Mouse (Mus musculus) midbrain, embryonic 16.5 days (tissue): ENCODE results near the gene Apba3. TPM values are rescaled to one million over a fixed set of nuclear protein-coding genes. Genes with fewer than 3 reads are reported as not detected.
A peak's percentile ranks its signal among the peaks of the same experiment; 100 is the strongest.

Experiments used
- ATAC-seq: fragments of 200-750 bp; cut with Nextera tagmentation; 2 replicates; pipeline ENCODE4 v1.8.0; 2017; ENCODE audit warnings: moderate TSS enrichment
- H3K27ac ChIP-seq: fragments of 300-500 bp; sonication (generic); 2 replicates; pipeline ENCODE4 v1.5.1; 2014; ENCODE audit warnings: mild to moderate bottlenecking, low read length, mixed read lengths
- H3K27me3 ChIP-seq: fragments of 300-500 bp; sonication (generic); 2 replicates; pipeline ENCODE4 v1.6.1; 2014; ENCODE audit warnings: low read depth, low read length, mixed read lengths; ENCODE audit not compliant: control insufficient read depth, insufficient read depth
- H3K36me3 ChIP-seq: fragments of 300-500 bp; sonication (generic); 2 replicates; pipeline ENCODE4 v1.6.1; 2014; ENCODE audit warnings: mild to moderate bottlenecking, low read length, moderate library complexity, mixed read lengths; ENCODE audit not compliant: control insufficient read depth, insufficient read depth
- H3K4me1 ChIP-seq: fragments of 300-500 bp; sonication (generic); 2 replicates; pipeline ENCODE4 v1.6.1; 2014; ENCODE audit warnings: mild to moderate bottlenecking, low read length, mixed read lengths; ENCODE audit not compliant: control insufficient read depth, insufficient read depth
- H3K4me2 ChIP-seq: fragments of 300-500 bp; sonication (generic); 2 replicates; pipeline ENCODE4 v1.6.1; 2014; ENCODE audit warnings: mild to moderate bottlenecking, low read length, mixed read lengths
- H3K4me3 ChIP-seq: fragments of 300-500 bp; sonication (generic); 2 replicates; pipeline ENCODE4 v1.5.1; 2014; ENCODE audit warnings: low read depth, mild to moderate bottlenecking, low read length, moderate library complexity, mixed read lengths
- H3K9ac ChIP-seq: fragments of 300-500 bp; sonication (generic); 2 replicates; pipeline ENCODE4 v1.6.1; 2014; ENCODE audit warnings: low read depth, low read length, mixed read lengths
- H3K9me3 ChIP-seq: fragments of 300-500 bp; sonication (generic); replicated peaks from 2 replicates; pipeline ENCODE4 v1.6.1; 2014; ENCODE audit warnings: mild to moderate bottlenecking, low read length, mixed read lengths; ENCODE audit not compliant: control insufficient read depth, poor library complexity, severe bottlenecking
- WGBS: fragments of 180-500 bp; shearing (Covaris S2); extraction: QIAGEN DNeasy Blood & Tissue Kit; methylation state at CpG from one replicate; pipeline ENCODE4 v1.1.7; 2014; 5-methylcytosine and 5-hydroxymethylcytosine counted together
- polyA plus RNA-seq: library from polyadenylated mRNA; unstranded; fragments of >200 nt; fragmentation: Nextera tagmentation; extraction: Ambion mirVana; gene quantifications from 2 replicates; pipeline ENCODE4 v1.2.1, GENCODE M21; 2015

The Apba3 gene
- polyA plus RNA-seq, 1 experiment from 2014 or later = 33.8 TPM

GRCm38 (mm10) chr10:81292554-81293333 is 26.0 kb downstream of the Apba3 start, which contains the start of gene Pip5k1c:
Gene Pip5k1c (plus strand): TSS chr10:81292963.
- Histone ChIP-seq H3K27me3 (peaks cover 18% of the 10 kb centered on the region), H3K36me3 (no peaks in the 10 kb centered on the region), H3K4me3 (peak within 1 kb of the TSS; percentile 89), H3K9ac (peak within 1 kb of the TSS; percentile 93), H3K4me2 (peak within 1 kb of the TSS; percentile 66), H3K27ac (peak within 1 kb of the TSS; percentile 89), H3K9me3 (no peaks in the 10 kb centered on the region), H3K4me1 (peaks cover 19% of the 10 kb centered on the region)
- ATAC-seq = peak; percentile 94
- WGBS = under 1% methylated on average over 53 of the region's 80 CpGs

- peaks cover 14% of the 10 kb centered on the region for H3K27me3 ChIP-seq
- H3K4me3 ChIP-seq = peak overlapping the region; percentile 89
- no peaks in the 10 kb centered on the region for H3K36me3 ChIP-seq
- peaks cover 19% of the 10 kb centered on the region for H3K4me1 ChIP-seq
- ATAC-seq = no peak
- WGBS = 4% methylated on average over 25 of the region's 25 CpGs
- H3K4me2 ChIP-seq = peak overlapping the region; percentile 66
- no peaks in the 10 kb centered on the region for H3K9me3 ChIP-seq
- H3K9ac ChIP-seq = peak overlapping the region; percentile 93
- peak overlapping the region; percentile 89 for H3K27ac ChIP-seq
Observed at GRCm38 (mm10) chr10:81293334-81294030, 26.7 kb downstream of the Apba3 start.

- H3K36me3 ChIP-seq = no peaks in the 10 kb centered on the region
- H3K4me3 ChIP-seq = peak overlapping the region; percentile 89
- H3K27me3 ChIP-seq = peaks cover 14% of the 10 kb centered on the region
- H3K4me2 ChIP-seq = peak overlapping the region; percentile 66
- no peak overlapping the region for H3K27ac ChIP-seq
- no peaks in the 10 kb centered on the region for H3K9me3 ChIP-seq
- WGBS = 67% methylated on average over 8 of the region's 8 CpGs
- H3K9ac ChIP-seq = peak overlapping the region; percentile 93
- ATAC-seq = no peak
- H3K4me1 ChIP-seq = peaks cover 19% of the 10 kb centered on the region
Observed at GRCm38 (mm10) chr10:81294442-81294841, 27.7 kb downstream of the Apba3 start.

GRCm38 (mm10) chr10:81295185-81295584 is 28.4 kb downstream of the Apba3 start:
- no peak for ATAC-seq
- Histone ChIP-seq H3K4me3 (no peak overlapping the region), H3K36me3 (no peaks in the 10 kb centered on the region), H3K4me1 (peaks cover 19% of the 10 kb centered on the region), H3K9me3 (no peaks in the 10 kb centered on the region), H3K4me2 (no peak overlapping the region; the same call in 1 of the 2 replicates), H3K27me3 (peaks cover 11% of the 10 kb centered on the region), H3K27ac (no peak overlapping the region), H3K9ac (no peak overlapping the region)
- WGBS = 97% methylated on average over 6 of the region's 6 CpGs

GRCm38 (mm10) chr10:81297246-81297645 is 30.5 kb downstream of the Apba3 start:
- WGBS = 86% methylated on average over 6 of the region's 6 CpGs

GRCm38 (mm10) chr10:81297845-81298244 is 31.1 kb downstream of the Apba3 start:
- Histone ChIP-seq H3K9me3 (no peaks in the 10 kb centered on the region), H3K4me3 (no peak overlapping the region), H3K4me2 (no peak overlapping the region), H3K36me3 (no peaks in the 10 kb centered on the region), H3K4me1 (peaks cover 19% of the 10 kb centered on the region), H3K9ac (no peak overlapping the region), H3K27ac (0 out of 2 replicates have a peak overlapping the region, but pooled peaks have one; percentile 22), H3K27me3 (no peaks in the 10 kb centered on the region)
- 81% methylated on average over 10 of the region's 10 CpGs for WGBS
- ATAC-seq = no peak

More at GRCm38 (mm10) chr10:81297246-81297645, 30.5 kb downstream of the Apba3 start:
- Histone ChIP-seq H3K27ac (no peak overlapping the region), H3K4me1 (peaks cover 19% of the 10 kb centered on the region), H3K4me2 (no peak overlapping the region), H3K27me3 (no peaks in the 10 kb centered on the region), H3K9ac (no peak overlapping the region), H3K4me3 (no peak overlapping the region), H3K9me3 (no peaks in the 10 kb centered on the region), H3K36me3 (no peaks in the 10 kb centered on the region)
- ATAC-seq = no peak

- Histone ChIP-seq H3K4me1 (peaks cover 24% of the 10 kb centered on the region), H3K4me2 (no peak overlapping the region), H3K9ac (no peak overlapping the region), H3K36me3 (no peaks in the 10 kb centered on the region), H3K9me3 (no peaks in the 10 kb centered on the region), H3K27me3 (no peaks in the 10 kb centered on the region), H3K4me3 (no peak overlapping the region), H3K27ac (no peak overlapping the region)
- no peak for ATAC-seq
- 93% methylated on average over 17 of the region's 17 CpGs for WGBS
Observed at GRCm38 (mm10) chr10:81298369-81299100, 31.8 kb downstream of the Apba3 start.

GRCm38 (mm10) chr10:81299585-81300351 is 33.0 kb downstream of the Apba3 start:
- no peak overlapping the region for H3K4me3 ChIP-seq
- WGBS = 92% methylated on average over 14 of the region's 14 CpGs
- H3K9ac ChIP-seq = no peak overlapping the region; the same call in 1 of the 2 replicates
- no peak for ATAC-seq
- no peaks in the 10 kb centered on the region for H3K27me3 ChIP-seq
- no peaks in the 10 kb centered on the region for H3K36me3 ChIP-seq
- H3K4me1 ChIP-seq = peaks cover 15% of the 10 kb centered on the region
- H3K4me2 ChIP-seq = no peak overlapping the region
- no peak overlapping the region for H3K27ac ChIP-seq
- no peaks in the 10 kb centered on the region for H3K9me3 ChIP-seq
